ENCODE assay signal across 20 mouse cellular contexts in genomic region chr5:100341042-100341441, GRCm38 (mm10).
DNase-seq lines count a peak whose midpoint lies in the region; ATAC-seq and TF ChIP-seq lines count a peak whose summit lies in the region.
"Had no signal": no experiment of that assay in that cellular context is flagged by ENCODE, and none has a peak within 500 bp of the region (broad histone marks: within the 10 kb centered on the region; RNA-seq: fewer than 3 reads in every experiment).

No protein-coding gene starts in this region.

- no peaks in the 10 kb centered on the region for H3K36me3 ChIP-seq in CH12.LX (replicated peaks in 1 of 2; ENCODE audit: control insufficient read depth in 1 of 2, insufficient read depth in 1 of 2, low read length in 1 of 2)
- H3K36me3 ChIP-seq in stomach, postnatal 0 days (ENCODE audit: control insufficient read depth, insufficient read depth, low read length) = no peaks in the 10 kb centered on the region
- H3K36me3 ChIP-seq: G1E had no signal

- H3K9me3 ChIP-seq in CH12.LX (replicated peaks; ENCODE audit: low read length) = no peaks in the 10 kb centered on the region
- H3K9me3 ChIP-seq in stomach, postnatal 0 days (ENCODE audit: control insufficient read depth, low read length) = no peaks in the 10 kb centered on the region
- H3K9me3 ChIP-seq: G1E had no signal

- ATAC-seq in stomach, postnatal 0 days (ENCODE audit: low FRiP score, low TSS enrichment) = no peak
- ATAC-seq: activated CD4-positive, CD25-positive, alpha-beta regulatory T cell, adult 4 months; CD4-positive, CD25-positive, alpha-beta regulatory T cell, adult 4 months; Patski had no signal

- H3K4me2 ChIP-seq in CH12.LX (ENCODE audit: insufficient read depth, low read depth, poor library complexity, severe bottlenecking) = no peak overlapping the region
- H3K4me2 ChIP-seq in stomach, postnatal 0 days (replicated peaks; ENCODE audit: low read depth) = no peak overlapping the region

- H3K4me3 ChIP-seq in CH12.LX (replicated peaks in 1 of 3; ENCODE audit: low read depth in 2 of 3, low read length in 2 of 3, poor library complexity in 1 of 3) = no peak overlapping the region
- H3K4me3 ChIP-seq in stomach, postnatal 0 days (ENCODE audit: low read depth, low read length) = no peak overlapping the region

- no peak for TF ChIP-seq RAD21 in CH12.LX (IDR thresholded peaks at IDR 0.05; ENCODE audit: low read depth, low read length)

- TF ChIP-seq CTCF in CH12.LX (conservative IDR thresholded peaks at IDR 0.05 in 1 of 2, IDR thresholded peaks at IDR 0.05 in 1 of 2; ENCODE audit: low read depth in 2 of 2, low read length in 2 of 2) = no peak
- no peak for TF ChIP-seq CTCF in stomach, postnatal 0 days (IDR thresholded peaks at IDR 0.05; ENCODE audit: low read depth)

- peaks cover 1% of the 10 kb centered on the region for H3K27me3 ChIP-seq in CH12.LX (replicated peaks)
- H3K27me3 ChIP-seq in stomach, postnatal 0 days (ENCODE audit: control insufficient read depth, insufficient read depth, low read length) = no peaks in the 10 kb centered on the region
- H3K27me3 ChIP-seq: Patski had no signal

- peak; percentile 16 for DNase-seq in A20 (ENCODE audit: low read depth, low spot score)
- DNase-seq in CH12.LX (ENCODE audit: extremely low read depth) = peak; percentile 70
- no peak for DNase-seq in stomach, postnatal 0 days (ENCODE audit: low spot score)
- no peak for DNase-seq in right cerebral cortex, postnatal 25 days
- DNase-seq: adrenal gland, adult 2 months; adrenal gland, adult 8-10 months; adrenal gland, postnatal 10 days; adrenal gland, postnatal 14 days; adrenal gland, postnatal 25 days; adrenal gland, postnatal 36 days; B cell, adult 2 months; cerebellum, adult 11 months; cerebellum, adult 11-12 months; cerebellum, adult 18-20 months; cerebellum, adult 2 months; cerebellum, adult 8-10 months had no signal

- H3K27ac ChIP-seq in CH12.LX (ENCODE audit: insufficient read depth, low read depth) = no peak overlapping the region
- no peak overlapping the region for H3K27ac ChIP-seq in stomach, postnatal 0 days (replicated peaks)

- peak; percentile 88 for TF ChIP-seq EP300 in CH12.LX (IDR thresholded peaks at IDR 0.05; ENCODE audit: low read length)
- TF ChIP-seq EP300 in stomach, postnatal 0 days (optimal IDR thresholded peaks at IDR 0.05) = no peak

- WGBS in stomach, postnatal 0 days = 82% methylated on average over 7 of the region's 7 CpGs

- no peak overlapping the region for H3K9ac ChIP-seq in CH12.LX (ENCODE audit: insufficient read depth, low read depth)
- no peak overlapping the region for H3K9ac ChIP-seq in stomach, postnatal 0 days (ENCODE audit: low read length)

- dilution Hi-C loops in CH12.LX (cut with MboI; ENCODE audit: extremely low pct_ligation_motif_present, extremely low pct_unique_long_range_greater_than_20kb, low sequenced_read_pairs) = no loop called here

- peaks cover 21 to 33% of the 10 kb centered on the region in 2 experiments for H3K4me1 ChIP-seq in CH12.LX (ENCODE audit: control insufficient read depth in 1 of 2, insufficient read depth in 2 of 2)
- no peaks in the 10 kb centered on the region for H3K4me1 ChIP-seq in stomach, postnatal 0 days (replicated peaks; ENCODE audit: control insufficient read depth, insufficient read depth)

- in situ Hi-C loops in CH12.LX (cut with MboI; ENCODE audit: low pct_ligation_motif_present, low pct_unique_long_range_greater_than_20kb, low sequenced_read_pairs) = no loop called here

- TF ChIP-seq POLR2A in CH12.LX (IDR thresholded peaks at IDR 0.05; ENCODE audit: low read depth, low read length) = no peak

- no peaks in the 10 kb centered on the region for H3K79me2 ChIP-seq in CH12.LX (replicated peaks; ENCODE audit: control insufficient read depth, extremely low read depth, insufficient read depth, poor library complexity, severe bottlenecking)

TF ChIP-seq in CH12.LX, 34 proteins besides CTCF, POLR2A, EP300 and RAD21:
- TF ChIP-seq SIN3A (IDR thresholded peaks at IDR 0.05; ENCODE audit: low read length) = peak; percentile 55
- TF ChIP-seq MXI1 (IDR thresholded peaks at IDR 0.05; ENCODE audit: low read depth, low read length) = no peak
- no peak for TF ChIP-seq KAT2A (IDR thresholded peaks at IDR 0.05; ENCODE audit: insufficient replicate concordance, low read length)
- TF ChIP-seq ZNF384 (IDR thresholded peaks at IDR 0.05; ENCODE audit: low read depth, low read length) = no peak
- TF ChIP-seq SMC3 (IDR thresholded peaks at IDR 0.05; ENCODE audit: low read depth, low read length) = no peak
- TF ChIP-seq MEF2A (IDR thresholded peaks at IDR 0.05; ENCODE audit: borderline replicate concordance, low read depth, low read length) = peak; percentile 64; the same call in 1 of the 2 replicates
- no peak for TF ChIP-seq PAX5 (IDR thresholded peaks at IDR 0.05; ENCODE audit: low read length)
- TF ChIP-seq ETS1 (conservative IDR thresholded peaks at IDR 0.05; ENCODE audit: low read depth, low read length) = peak; percentile 88
- no peak for TF ChIP-seq ZC3H11A (IDR thresholded peaks at IDR 0.05; ENCODE audit: low read depth, low read length)
- TF ChIP-seq CHD1 (IDR thresholded peaks at IDR 0.05; ENCODE audit: low read depth, low read length) = no peak
- TF ChIP-seq UBTF (IDR thresholded peaks at IDR 0.05; ENCODE audit: low read depth, low read length) = no peak
- TF ChIP-seq NELFE (IDR thresholded peaks at IDR 0.05; ENCODE audit: low read depth, low read length) = no peak
- TF ChIP-seq ELF1 (IDR thresholded peaks at IDR 0.05; ENCODE audit: low read depth, low read length) = no peak
- TF ChIP-seq USF1 (IDR thresholded peaks at IDR 0.05; ENCODE audit: low read depth, low read length) = no peak
- TF ChIP-seq MAX (IDR thresholded peaks at IDR 0.05; ENCODE audit: low read length) = peak; percentile 69
- peak; percentile 69 for TF ChIP-seq CHD2 (IDR thresholded peaks at IDR 0.05; ENCODE audit: low read length)
- no peak for TF ChIP-seq ZMIZ1 (IDR thresholded peaks at IDR 0.05; ENCODE audit: low read depth, low read length)
- no peak for TF ChIP-seq USF2 (conservative IDR thresholded peaks at IDR 0.05; ENCODE audit: low read depth, low read length)
- no peak for TF ChIP-seq GABPA (IDR thresholded peaks at IDR 0.05; ENCODE audit: insufficient replicate concordance, low read depth, low read length)
- TF ChIP-seq NRF1 (IDR thresholded peaks at IDR 0.05; ENCODE audit: low read depth, low read length) = peak; percentile 5; the same call in 1 of the 2 replicates
- TF ChIP-seq IRF4 (IDR thresholded peaks at IDR 0.05; ENCODE audit: low read depth, low read length) = peak; percentile 96
- peak; percentile 54; the same call in 1 of the 2 replicates for TF ChIP-seq MYC (IDR thresholded peaks at IDR 0.05; ENCODE audit: low read depth, low read length)
- peak; percentile 91 for TF ChIP-seq JUN (IDR thresholded peaks at IDR 0.05; ENCODE audit: insufficient read depth, low read depth, low read length)
- no peak for TF ChIP-seq TBP (conservative IDR thresholded peaks at IDR 0.05; ENCODE audit: low read depth, low read length)
- no peak for TF ChIP-seq MAZ (IDR thresholded peaks at IDR 0.05; ENCODE audit: low read depth, low read length)
- TF ChIP-seq MAFK (IDR thresholded peaks at IDR 0.05; ENCODE audit: insufficient replicate concordance, low read length) = peak; percentile 53; the same call in 1 of the 2 replicates
- TF ChIP-seq JUND (conservative IDR thresholded peaks at IDR 0.05; ENCODE audit: low read depth, low read length) = peak; percentile 86
- no peak for TF ChIP-seq POLR2AphosphoS2 (IDR thresholded peaks at IDR 0.05; ENCODE audit: low read depth, low read length)
- TF ChIP-seq E2F4 (IDR thresholded peaks at IDR 0.05; ENCODE audit: insufficient replicate concordance, low read depth, low read length) = no peak
- 0 out of 2 replicates have a peak, but pooled peaks have one; percentile 20 for TF ChIP-seq HCFC1 (IDR thresholded peaks at IDR 0.05; ENCODE audit: low read depth, low read length)
- peak; percentile 60; the same call in 1 of the 2 replicates for TF ChIP-seq TCF12 (IDR thresholded peaks at IDR 0.05; ENCODE audit: low read depth, low read length)
- TF ChIP-seq BHLHE40 (IDR thresholded peaks at IDR 0.05; ENCODE audit: low read depth, low read length) = peak; percentile 91
- no peak for TF ChIP-seq ZKSCAN1 (IDR thresholded peaks at IDR 0.05; ENCODE audit: borderline replicate concordance, low read depth, low read length)
- peak; percentile 88; the same call in 1 of the 2 replicates for TF ChIP-seq RCOR1 (conservative IDR thresholded peaks at IDR 0.05; ENCODE audit: low read depth, low read length)

Comparison
In these comparisons a context has a peak if more than half of its experiments do, and no peak if none do; other contexts are left out.
1. DNase-seq: peak in A20 (single experiment) and CH12.LX (single experiment); none in stomach, postnatal 0 days (single experiment) and right cerebral cortex, postnatal 25 days (single experiment).